Mouse (Mus musculus): Measurements from ENCODE around the gene Med12l. TPM values are rescaled to one million over a fixed set of nuclear protein-coding genes. Genes with fewer than 3 reads are reported as not detected.
A peak's percentile ranks its signal among the peaks of the same experiment; 100 is the strongest.

The Med12l gene
- polyA plus RNA-seq, 1 experiment from 2014 or later: 1.6 TPM

DNA sequence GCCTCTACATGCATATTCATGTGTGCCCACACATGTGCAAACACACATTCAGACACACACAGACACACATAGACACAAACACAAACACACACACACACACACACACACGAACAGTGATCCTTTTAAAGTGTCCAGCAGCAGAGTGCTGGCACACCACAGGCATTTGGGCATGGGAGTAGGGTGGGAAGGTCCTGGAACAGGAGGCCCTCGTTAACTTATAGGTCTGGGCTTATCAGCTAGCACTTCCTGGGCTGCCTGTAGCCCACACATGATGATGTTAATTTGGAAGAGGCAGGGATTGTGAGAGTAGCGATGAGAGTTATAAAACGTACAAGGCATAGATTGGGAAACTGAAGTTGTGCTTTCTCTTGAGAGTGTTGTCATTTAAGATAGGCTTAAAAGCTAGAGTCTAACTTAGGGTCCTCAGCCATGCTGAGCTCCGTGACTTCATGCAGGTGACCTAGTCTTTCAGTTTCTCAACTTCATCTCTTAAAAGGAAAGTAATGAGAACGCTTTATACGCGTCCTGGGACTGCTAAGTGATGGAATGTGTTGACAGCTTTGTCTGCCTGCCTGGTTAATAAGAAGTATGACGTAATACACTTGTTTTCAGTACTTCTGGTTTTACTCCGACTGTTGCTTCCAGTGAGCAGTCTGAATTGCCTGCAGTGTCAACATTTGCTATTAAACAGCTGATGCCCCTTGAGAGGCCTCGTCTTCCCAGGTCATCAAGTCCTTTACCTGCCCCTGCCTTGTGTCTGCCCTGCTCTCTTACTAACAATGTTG lies 199.3 kb downstream of the Med12l start:
- no peak overlapping the region for H3K4me2 ChIP-seq (ENCODE audit: low read depth, severe bottlenecking)
- DNase-seq (ENCODE audit: low spot score): no peak
- ATAC-seq (ENCODE audit: insufficient number of reproducible peaks, low FRiP score, low TSS enrichment, low read depth): no peak
- H3K27ac ChIP-seq (replicated peaks; ENCODE audit: low read depth, low read length): no peak overlapping the region
- no peaks in the 10 kb centered on the region for H3K36me3 ChIP-seq (ENCODE audit: control insufficient read depth, insufficient read depth, low read length)
- H3K9ac ChIP-seq (ENCODE audit: low read length): no peak overlapping the region
- no peak overlapping the region for H3K4me3 ChIP-seq (ENCODE audit: low read depth, low read length)
- H3K9me3 ChIP-seq (ENCODE audit: control insufficient read depth, low read length): no peaks in the 10 kb centered on the region
- WGBS: 53% methylated on average over 11 of the region's 11 CpGs
- H3K27me3 ChIP-seq (ENCODE audit: control insufficient read depth, insufficient read depth, low read length): no peaks in the 10 kb centered on the region
- H3K4me1 ChIP-seq (ENCODE audit: control insufficient read depth, insufficient read depth, low read length): no peaks in the 10 kb centered on the region

DNA sequence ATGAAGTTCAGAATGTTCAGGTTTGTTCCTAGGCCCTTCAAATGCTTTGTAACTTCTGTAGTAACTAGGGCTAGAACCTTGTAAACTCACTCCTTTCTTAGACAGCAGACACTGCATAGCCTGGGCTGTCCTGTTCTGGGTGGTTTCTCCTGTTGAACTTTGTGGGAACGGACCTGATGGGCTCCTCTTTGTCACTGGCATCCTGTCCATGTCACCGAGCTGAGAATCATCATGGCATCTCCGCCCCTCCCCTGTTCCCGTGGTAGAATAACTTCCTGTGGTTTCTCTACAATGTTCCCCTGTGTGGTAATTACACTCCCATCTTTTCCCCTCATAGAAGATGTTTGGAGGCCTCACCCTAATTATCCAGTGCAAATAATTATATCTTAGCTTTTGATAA lies 200.3 kb downstream of the Med12l start:
- Histone ChIP-seq H3K4me2 (ENCODE audit: low read depth, severe bottlenecking) (no peak overlapping the region), H3K9ac (ENCODE audit: low read length) (no peak overlapping the region), H3K36me3 (ENCODE audit: control insufficient read depth, insufficient read depth, low read length) (no peaks in the 10 kb centered on the region), H3K27me3 (ENCODE audit: control insufficient read depth, insufficient read depth, low read length) (no peaks in the 10 kb centered on the region), H3K4me1 (ENCODE audit: control insufficient read depth, insufficient read depth, low read length) (no peaks in the 10 kb centered on the region), H3K27ac (replicated peaks; ENCODE audit: low read depth, low read length) (no peak overlapping the region), H3K9me3 (ENCODE audit: control insufficient read depth, low read length) (no peaks in the 10 kb centered on the region), H3K4me3 (ENCODE audit: low read depth, low read length) (no peak overlapping the region)
- ATAC-seq (ENCODE audit: insufficient number of reproducible peaks, low FRiP score, low TSS enrichment, low read depth): no peak
- DNase-seq (ENCODE audit: low spot score): no peak
- 77% methylated on average over 4 of the region's 4 CpGs for WGBS

DNA sequence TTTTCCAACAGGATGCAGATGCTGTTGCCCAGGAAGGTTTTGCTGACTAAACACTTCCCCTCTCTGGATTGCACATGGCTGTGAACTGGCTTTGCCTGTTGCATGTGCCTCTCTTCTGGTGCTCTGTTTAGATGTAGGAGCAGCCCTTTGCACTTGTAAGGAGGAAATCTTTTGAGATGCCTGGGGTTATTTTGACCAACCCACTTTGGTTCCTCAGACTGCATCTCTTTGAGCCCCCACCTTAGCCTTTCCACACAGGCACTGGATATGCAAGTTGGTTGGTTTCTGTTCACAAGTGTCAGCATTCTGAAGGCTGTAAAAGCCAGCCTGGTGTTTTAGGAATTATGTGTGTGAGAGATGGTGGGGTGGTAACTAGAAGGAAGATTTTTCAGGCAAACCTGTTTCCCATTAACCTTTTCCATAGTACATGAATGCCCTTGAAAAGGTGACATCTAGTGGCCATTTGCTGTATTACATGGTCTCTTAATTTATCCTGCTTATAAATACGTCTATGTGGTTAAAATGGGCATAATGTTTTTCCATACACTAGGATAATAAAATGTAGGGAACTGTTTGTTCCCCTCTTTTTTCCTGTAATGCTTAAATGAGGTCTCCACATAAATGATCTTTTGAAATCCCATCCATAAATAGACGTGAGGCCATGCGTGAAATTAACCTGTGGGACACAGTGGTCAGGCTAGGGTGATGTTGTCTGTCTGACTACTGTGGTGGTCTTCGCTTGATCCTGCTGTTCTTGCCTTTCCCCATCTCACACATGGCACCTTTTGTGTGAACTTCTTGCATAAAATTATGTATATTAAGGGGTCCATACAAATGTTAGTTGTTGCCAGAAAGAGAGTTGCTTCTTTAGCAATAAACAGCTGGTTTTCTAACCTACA lies 203.3 kb downstream of the Med12l start:
- Histone ChIP-seq H3K27ac (replicated peaks; ENCODE audit: low read depth, low read length) (no peak overlapping the region), H3K36me3 (ENCODE audit: control insufficient read depth, insufficient read depth, low read length) (no peaks in the 10 kb centered on the region), H3K4me1 (ENCODE audit: control insufficient read depth, insufficient read depth, low read length) (no peaks in the 10 kb centered on the region), H3K4me2 (ENCODE audit: low read depth, severe bottlenecking) (no peak overlapping the region), H3K4me3 (ENCODE audit: low read depth, low read length) (no peak overlapping the region), H3K27me3 (ENCODE audit: control insufficient read depth, insufficient read depth, low read length) (no peaks in the 10 kb centered on the region), H3K9me3 (ENCODE audit: control insufficient read depth, low read length) (no peaks in the 10 kb centered on the region), H3K9ac (ENCODE audit: low read length) (no peak overlapping the region)
- DNase-seq (ENCODE audit: low spot score) (peak; percentile 29), ATAC-seq (ENCODE audit: insufficient number of reproducible peaks, low FRiP score, low TSS enrichment, low read depth) (peak; percentile 74)
- WGBS: 68% methylated on average over 4 of the region's 4 CpGs

DNA sequence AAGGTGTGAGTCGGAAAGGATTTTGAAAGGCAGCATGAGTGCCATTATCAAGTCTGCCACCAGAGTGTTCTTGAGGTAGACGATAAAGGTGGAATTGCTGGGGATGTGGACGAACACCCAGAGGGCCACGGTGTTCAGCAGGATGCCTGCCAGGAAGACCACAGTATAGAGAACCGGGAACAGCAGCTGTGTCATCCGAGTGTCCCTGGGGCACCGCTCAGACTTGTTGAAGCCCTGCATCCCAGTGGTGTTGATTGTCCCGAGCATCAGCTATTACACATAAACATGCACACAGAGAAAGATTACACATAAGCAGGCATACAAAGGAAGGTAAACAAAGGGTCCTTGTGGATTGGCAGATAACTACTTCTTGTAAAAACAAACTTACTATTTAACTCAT lies 204.5 kb downstream of the Med12l start:
- Histone ChIP-seq H3K4me1 (ENCODE audit: control insufficient read depth, insufficient read depth, low read length) (no peaks in the 10 kb centered on the region), H3K9me3 (ENCODE audit: control insufficient read depth, low read length) (no peaks in the 10 kb centered on the region), H3K9ac (ENCODE audit: low read length) (no peak overlapping the region), H3K4me2 (ENCODE audit: low read depth, severe bottlenecking) (no peak overlapping the region), H3K4me3 (ENCODE audit: low read depth, low read length) (no peak overlapping the region), H3K36me3 (ENCODE audit: control insufficient read depth, insufficient read depth, low read length) (no peaks in the 10 kb centered on the region), H3K27me3 (ENCODE audit: control insufficient read depth, insufficient read depth, low read length) (no peaks in the 10 kb centered on the region), H3K27ac (replicated peaks; ENCODE audit: low read depth, low read length) (no peak overlapping the region)
- 83% methylated on average over 8 of the region's 8 CpGs for WGBS
- DNase-seq (ENCODE audit: low spot score): no peak
- no peak for ATAC-seq (ENCODE audit: insufficient number of reproducible peaks, low FRiP score, low TSS enrichment, low read depth)

DNA sequence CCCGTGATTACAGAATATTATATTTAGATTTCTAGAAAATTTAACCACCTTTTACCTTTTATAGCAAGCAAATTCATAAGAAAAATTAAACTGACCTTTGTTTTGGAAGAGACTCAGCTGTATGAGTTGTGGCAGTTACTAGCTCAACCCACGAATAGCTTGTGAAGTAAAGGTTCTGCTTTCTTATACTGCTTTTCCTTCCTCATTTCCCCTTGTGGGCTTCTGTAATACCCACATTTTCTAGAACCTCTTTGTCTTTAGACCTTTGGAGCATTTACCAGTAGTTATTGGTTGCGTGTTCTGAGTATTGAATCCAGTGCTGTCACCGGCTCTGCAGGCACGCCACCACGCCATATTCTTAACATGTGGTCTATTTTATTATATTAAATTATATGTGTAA lies 205.1 kb downstream of the Med12l start, which contains the start of gene P2ry13:
TSS of gene P2ry13 (minus strand) at position 156 of the 400 bp plus-strand sequence.
- WGBS: 88% methylated on average over 6 of the region's 6 CpGs
- peak; percentile 11 for DNase-seq (ENCODE audit: low spot score)
- no peaks in the 10 kb centered on the region for H3K9me3 ChIP-seq (ENCODE audit: control insufficient read depth, low read length)
- no peak within 1 kb of the TSS for H3K9ac ChIP-seq (ENCODE audit: low read length)
- no peak within 1 kb of the TSS for H3K27ac ChIP-seq (replicated peaks; ENCODE audit: low read depth, low read length)
- H3K27me3 ChIP-seq (ENCODE audit: control insufficient read depth, insufficient read depth, low read length): no peaks in the 10 kb centered on the region
- no peak within 1 kb of the TSS for H3K4me2 ChIP-seq (ENCODE audit: low read depth, severe bottlenecking)
- H3K36me3 ChIP-seq (ENCODE audit: control insufficient read depth, insufficient read depth, low read length): no peaks in the 10 kb centered on the region
- ATAC-seq (ENCODE audit: insufficient number of reproducible peaks, low FRiP score, low TSS enrichment, low read depth): no peak
- H3K4me3 ChIP-seq (ENCODE audit: low read depth, low read length): no peak within 1 kb of the TSS
- H3K4me1 ChIP-seq (ENCODE audit: control insufficient read depth, insufficient read depth, low read length): no peaks in the 10 kb centered on the region

DNA sequence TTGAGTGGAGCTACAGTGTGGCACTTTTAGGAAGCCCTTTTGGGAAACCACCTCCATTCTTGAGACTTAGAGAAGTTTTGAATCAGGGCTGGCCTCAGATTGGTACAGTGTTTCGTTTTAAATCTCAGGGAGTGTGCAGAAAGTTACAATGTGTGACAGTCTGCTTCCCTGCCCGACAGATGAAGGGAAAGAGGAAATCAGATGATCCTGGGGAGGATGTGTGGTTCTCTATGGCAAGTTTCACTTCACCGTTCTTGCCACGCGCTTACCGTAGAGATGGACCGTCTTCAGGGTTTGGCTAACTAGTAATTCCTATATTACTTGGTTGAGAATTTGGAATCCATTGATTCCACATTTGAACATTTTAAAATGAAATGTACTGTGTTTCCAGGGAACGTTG lies 206.2 kb downstream of the Med12l start:
- no peaks in the 10 kb centered on the region for H3K27me3 ChIP-seq (ENCODE audit: control insufficient read depth, insufficient read depth, low read length)
- ATAC-seq (ENCODE audit: insufficient number of reproducible peaks, low FRiP score, low TSS enrichment, low read depth): no peak
- H3K4me1 ChIP-seq (ENCODE audit: control insufficient read depth, insufficient read depth, low read length): no peaks in the 10 kb centered on the region
- H3K27ac ChIP-seq (replicated peaks; ENCODE audit: low read depth, low read length): no peak overlapping the region
- no peak overlapping the region for H3K4me2 ChIP-seq (ENCODE audit: low read depth, severe bottlenecking)
- H3K36me3 ChIP-seq (ENCODE audit: control insufficient read depth, insufficient read depth, low read length): no peaks in the 10 kb centered on the region
- no peak for DNase-seq (ENCODE audit: low spot score)
- H3K4me3 ChIP-seq (ENCODE audit: low read depth, low read length): no peak overlapping the region
- 91% methylated on average over 8 of the region's 8 CpGs for WGBS
- H3K9me3 ChIP-seq (ENCODE audit: control insufficient read depth, low read length): no peaks in the 10 kb centered on the region
- no peak overlapping the region for H3K9ac ChIP-seq (ENCODE audit: low read length)

DNA sequence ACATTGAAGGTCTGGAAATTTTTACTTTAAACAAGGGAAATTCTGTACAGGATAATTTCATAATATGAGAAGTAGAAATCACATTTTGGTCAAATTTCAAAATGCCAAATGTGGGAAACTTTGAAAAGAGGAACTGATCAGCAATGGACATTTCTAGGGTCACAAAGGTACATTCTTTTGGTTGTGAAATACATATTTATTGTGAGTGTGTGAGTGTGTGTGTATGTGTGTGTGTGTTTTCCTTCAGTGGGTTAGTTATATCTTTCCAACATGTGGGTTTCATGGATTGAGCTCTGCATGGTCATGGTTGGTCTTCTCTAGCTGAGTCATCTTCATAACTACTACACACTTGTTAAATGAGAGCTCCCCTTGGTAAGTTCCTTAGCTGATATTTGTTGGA lies 206.8 kb downstream of the Med12l start:
- Histone ChIP-seq H3K4me3 (ENCODE audit: low read depth, low read length) (no peak overlapping the region), H3K36me3 (ENCODE audit: control insufficient read depth, insufficient read depth, low read length) (no peaks in the 10 kb centered on the region), H3K27ac (replicated peaks; ENCODE audit: low read depth, low read length) (no peak overlapping the region), H3K27me3 (ENCODE audit: control insufficient read depth, insufficient read depth, low read length) (no peaks in the 10 kb centered on the region), H3K4me1 (ENCODE audit: control insufficient read depth, insufficient read depth, low read length) (no peaks in the 10 kb centered on the region), H3K4me2 (ENCODE audit: low read depth, severe bottlenecking) (no peak overlapping the region), H3K9ac (ENCODE audit: low read length) (no peak overlapping the region), H3K9me3 (ENCODE audit: control insufficient read depth, low read length) (no peaks in the 10 kb centered on the region)
- DNase-seq (ENCODE audit: low spot score) (no peak), ATAC-seq (ENCODE audit: insufficient number of reproducible peaks, low FRiP score, low TSS enrichment, low read depth) (no peak)

DNA sequence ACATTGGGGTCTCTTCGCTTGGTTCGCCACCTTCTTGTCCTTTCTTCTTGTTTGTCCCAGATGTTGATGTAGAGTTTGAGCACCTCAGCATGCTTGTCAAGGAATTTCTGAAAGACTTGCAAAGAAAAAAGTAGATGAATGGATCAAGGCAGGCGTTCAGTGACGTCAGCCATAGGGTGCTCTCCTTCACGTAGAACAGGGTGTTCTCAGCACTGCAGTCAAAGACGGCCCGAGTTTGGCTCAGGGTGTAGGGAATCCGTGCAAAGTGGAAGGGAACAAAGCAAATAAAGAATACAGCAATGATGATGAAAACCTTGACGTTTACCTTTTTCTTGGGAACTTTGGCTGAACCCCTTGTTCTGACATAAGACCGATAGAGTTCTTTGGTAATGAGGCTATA lies 211.6 kb downstream of the Med12l start:
- ATAC-seq (ENCODE audit: insufficient number of reproducible peaks, low FRiP score, low TSS enrichment, low read depth): no peak
- 92% methylated on average over 10 of the region's 10 CpGs for WGBS

More for the DNA sequence above, 211.6 kb downstream of the Med12l start:
- no peak overlapping the region for H3K4me3 ChIP-seq (ENCODE audit: low read depth, low read length)
- H3K4me1 ChIP-seq (ENCODE audit: control insufficient read depth, insufficient read depth, low read length): no peaks in the 10 kb centered on the region
- H3K36me3 ChIP-seq (ENCODE audit: control insufficient read depth, insufficient read depth, low read length): no peaks in the 10 kb centered on the region
- no peak for DNase-seq (ENCODE audit: low spot score)
- no peak overlapping the region for H3K4me2 ChIP-seq (ENCODE audit: low read depth, severe bottlenecking)
- no peak overlapping the region for H3K27ac ChIP-seq (replicated peaks; ENCODE audit: low read depth, low read length)
- no peaks in the 10 kb centered on the region for H3K9me3 ChIP-seq (ENCODE audit: control insufficient read depth, low read length)
- H3K27me3 ChIP-seq (ENCODE audit: control insufficient read depth, insufficient read depth, low read length): no peaks in the 10 kb centered on the region
- H3K9ac ChIP-seq (ENCODE audit: low read length): no peak overlapping the region

Data from limb, embryonic 11.5 days (tissue).